Mouse (Mus musculus) heart, postnatal 0 days (tissue): Measurements from ENCODE around the gene Slc7a10.

Experiments
- CTCF ChIP-seq: IDR thresholded peaks from 2 replicates; pipeline ENCODE4 v1.5.1; 2016; ENCODE audit warnings: antibody characterized with exemption, control low read depth, low read depth
- EP300 ChIP-seq: IDR thresholded peaks from 2 replicates; pipeline ENCODE4 v1.6.1; 2016; ENCODE audit warnings: antibody characterized with exemption, low read depth

GRCm38 (mm10) chr7:35139880-35140279, 46.3 kb upstream of the Slc7a10 start:
- no peak for TF ChIP-seq CTCF
- TF ChIP-seq EP300, result no peak
